Mouse (Mus musculus): ENCODE data around the gene Cox6a1.

The Cox6a1 gene

DNA sequence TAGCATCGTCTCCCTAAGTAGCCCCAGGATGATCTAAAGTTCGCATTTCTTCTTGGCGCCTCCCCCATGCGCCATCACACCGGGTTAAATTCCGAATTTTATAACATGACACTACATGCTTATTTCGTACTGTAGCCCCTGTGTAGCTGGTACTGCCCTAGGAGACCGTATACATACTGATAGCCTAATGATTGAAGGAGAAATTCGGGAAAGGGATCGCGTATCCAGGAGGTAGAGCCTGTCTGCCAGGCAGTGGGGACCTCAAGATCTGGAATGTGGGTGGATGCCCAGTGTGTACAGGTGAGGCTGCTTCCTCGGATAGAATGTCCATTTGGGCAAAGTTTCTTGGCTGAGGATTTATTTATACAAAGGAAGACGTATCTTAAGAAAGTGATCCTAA is 47.2 kb downstream of the Cox6a1 start:
- DNase-seq (ENCODE audit: low spot score in 2 of 2): no peak

DNA sequence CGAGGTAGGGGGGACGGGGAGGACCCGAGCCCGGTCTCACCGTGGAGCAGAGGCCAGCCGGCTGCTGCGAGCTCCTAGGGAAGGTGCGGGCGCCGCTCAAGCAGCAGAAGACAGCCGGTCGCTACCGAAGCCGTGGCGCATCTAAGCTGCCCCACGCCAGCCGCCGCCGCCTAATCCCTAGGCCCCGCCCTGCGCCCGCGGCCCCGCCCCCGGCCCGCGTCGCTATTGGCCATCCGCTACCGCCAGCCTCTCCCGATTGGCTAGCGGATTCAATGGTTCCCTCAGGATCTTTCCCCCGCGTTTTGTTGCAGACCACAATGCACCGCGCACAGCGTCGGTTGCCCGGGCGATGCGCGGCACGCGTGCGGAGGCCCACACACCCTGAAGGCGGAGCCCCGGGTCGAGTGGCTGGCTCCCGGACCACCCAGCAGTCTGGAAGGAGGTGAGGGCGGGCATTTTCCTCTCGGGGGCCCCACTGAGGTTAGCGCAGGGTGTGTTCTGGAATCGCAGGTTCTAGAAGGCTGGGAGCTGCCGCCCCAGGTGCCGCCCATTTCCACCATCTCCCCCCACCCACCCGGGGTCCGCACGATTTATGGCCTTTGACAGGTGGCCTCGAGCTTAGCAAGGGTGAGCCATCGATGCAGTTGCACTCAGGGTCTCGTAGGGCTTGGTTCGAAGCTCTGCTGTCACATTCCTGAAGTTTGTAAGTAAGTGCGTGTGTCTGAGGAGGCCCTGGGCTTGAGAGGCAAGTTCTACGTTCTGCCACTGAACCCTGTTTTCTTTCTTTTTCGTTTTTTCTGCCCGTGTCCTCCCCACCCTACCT is 47.8 kb downstream of the Cox6a1 start, which contains the start of gene Dynll1:
Gene Dynll1, minus strand, starts transcription at position 208 of the 823 bp plus-strand sequence.
- DNase-seq (ENCODE audit: low spot score in 2 of 2): peak; percentile 99

DNA sequence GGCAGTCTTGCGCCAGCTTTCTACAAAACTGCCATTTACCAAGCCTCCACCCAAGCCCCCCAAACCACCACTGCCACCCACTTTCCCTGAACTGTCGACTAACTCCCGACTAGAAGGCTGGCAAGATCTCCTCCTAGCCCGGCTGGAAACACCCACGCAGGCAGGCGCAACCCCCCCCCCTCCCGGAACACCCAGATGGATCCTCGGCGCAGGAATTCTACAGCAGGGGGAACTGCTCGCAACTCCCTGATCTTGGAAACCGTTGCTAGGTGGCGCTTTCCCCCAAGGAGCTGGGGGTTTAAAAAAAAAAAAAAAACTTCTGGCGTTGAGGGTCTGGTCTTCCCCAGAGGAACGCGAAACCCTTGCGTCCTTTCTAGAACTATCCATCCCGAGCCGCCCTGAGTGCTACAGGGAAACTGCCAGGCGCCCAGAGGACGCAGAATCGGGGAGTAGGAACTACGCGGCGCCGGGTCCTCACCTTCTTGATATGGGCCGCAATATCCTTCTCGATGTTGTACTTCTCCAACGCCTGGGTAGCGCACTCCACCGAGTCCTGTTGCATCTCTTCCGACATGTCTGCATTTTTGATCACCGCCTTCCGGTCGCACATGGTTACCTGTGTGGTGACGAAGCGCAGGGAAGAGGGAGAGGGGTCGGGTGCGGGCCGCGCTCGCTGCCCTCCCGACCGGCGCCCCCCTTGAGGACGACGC is 48.6 kb downstream of the Cox6a1 start:
- DNase-seq (ENCODE audit: low spot score in 2 of 2): peak; percentile 86

DNA sequence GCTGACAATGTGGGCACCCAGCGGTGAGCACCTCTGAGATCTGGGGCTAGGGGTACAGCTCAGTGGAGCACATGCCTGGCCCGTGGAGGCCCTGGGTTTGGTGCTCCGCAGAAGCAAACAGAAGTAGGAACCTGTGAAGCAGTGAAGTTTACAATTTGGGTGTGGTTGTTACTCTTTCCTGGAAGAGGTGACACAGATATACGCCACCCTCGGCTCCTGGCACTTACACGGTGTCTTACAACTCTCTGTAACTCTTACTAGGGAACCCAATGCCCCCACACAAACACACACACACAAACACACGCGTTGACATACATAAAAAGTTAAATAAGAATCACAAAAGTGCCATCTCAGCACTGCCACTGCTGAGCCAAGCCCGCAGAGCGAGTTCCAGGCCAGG is 52.4 kb downstream of the Cox6a1 start:
- no peak for DNase-seq (ENCODE audit: low spot score in 2 of 2)
